Mouse (Mus musculus): ENCODE measurements around the gene Pgam1. TPM values are rescaled to one million over a fixed set of nuclear protein-coding genes. Genes with fewer than 3 reads are reported as not detected.

Gene Pgam1
- polyA plus RNA-seq, 2 experiments = 490 to 562 TPM

GRCm38 (mm10) chr19:41916853-41917252 lies 5.1 kb downstream of the Pgam1 start:
- H3K36me3 ChIP-seq (ENCODE audit: control insufficient read depth, insufficient read depth, low read length) = peaks cover 53% of the 10 kb centered on the region
- H3K27ac ChIP-seq (replicated peaks; ENCODE audit: low read depth, low read length) = no peak overlapping the region
- TF ChIP-seq POLR2A (IDR thresholded peaks at IDR 0.05; ENCODE audit: borderline replicate concordance, extremely low read depth, insufficient read depth, insufficient read length) = no peak
- no peak overlapping the region for H3K4me2 ChIP-seq (replicated peaks; ENCODE audit: low read depth, low read length, severe bottlenecking)
- no peak for DNase-seq (ENCODE audit: low spot score)
- WGBS = 91% methylated on average over 4 of the region's 4 CpGs
- peaks cover 20% of the 10 kb centered on the region for H3K4me1 ChIP-seq (ENCODE audit: control insufficient read depth, insufficient read depth, low read length)
- no peaks in the 10 kb centered on the region for H3K9me3 ChIP-seq (ENCODE audit: control insufficient read depth, low read length)
- no peak overlapping the region for H3K9ac ChIP-seq (ENCODE audit: low read depth, low read length, severe bottlenecking)
- no peak for ATAC-seq (ENCODE audit: low FRiP score, low read depth)
- H3K4me3 ChIP-seq (replicated peaks; ENCODE audit: low read length) = no peak overlapping the region
- no peaks in the 10 kb centered on the region for H3K27me3 ChIP-seq (ENCODE audit: control insufficient read depth, insufficient read depth, low read length)

- WGBS = 85% methylated on average over 4 of the region's 4 CpGs
- Histone ChIP-seq H3K27ac (replicated peaks; ENCODE audit: low read depth, low read length) (no peak overlapping the region), H3K36me3 (ENCODE audit: control insufficient read depth, insufficient read depth, low read length) (peaks cover 67% of the 10 kb centered on the region), H3K27me3 (ENCODE audit: control insufficient read depth, insufficient read depth, low read length) (no peaks in the 10 kb centered on the region), H3K4me2 (replicated peaks; ENCODE audit: low read depth, low read length, severe bottlenecking) (no peak overlapping the region), H3K4me3 (replicated peaks; ENCODE audit: low read length) (no peak overlapping the region), H3K9ac (ENCODE audit: low read depth, low read length, severe bottlenecking) (no peak overlapping the region), H3K4me1 (ENCODE audit: control insufficient read depth, insufficient read depth, low read length) (peaks cover 6% of the 10 kb centered on the region; the same call in 1 of the 2 replicates), H3K9me3 (ENCODE audit: control insufficient read depth, low read length) (no peaks in the 10 kb centered on the region)
- DNase-seq (ENCODE audit: low spot score) (no peak), ATAC-seq (ENCODE audit: low FRiP score, low read depth) (no peak)
- no peak for TF ChIP-seq POLR2A (IDR thresholded peaks at IDR 0.05; ENCODE audit: borderline replicate concordance, extremely low read depth, insufficient read depth, insufficient read length)
These were observed 7.7 kb downstream of the Pgam1 start for GRCm38 (mm10) chr19:41919471-41919870.

GRCm38 (mm10) chr19:41920412-41921067 lies 8.8 kb downstream of the Pgam1 start:
- Histone ChIP-seq H3K9ac (ENCODE audit: low read depth, low read length, severe bottlenecking) (no peak overlapping the region), H3K4me3 (replicated peaks; ENCODE audit: low read length) (no peak overlapping the region), H3K9me3 (ENCODE audit: control insufficient read depth, low read length) (no peaks in the 10 kb centered on the region), H3K4me1 (ENCODE audit: control insufficient read depth, insufficient read depth, low read length) (no peaks in the 10 kb centered on the region), H3K36me3 (ENCODE audit: control insufficient read depth, insufficient read depth, low read length) (peaks cover 62% of the 10 kb centered on the region), H3K27me3 (ENCODE audit: control insufficient read depth, insufficient read depth, low read length) (no peaks in the 10 kb centered on the region), H3K27ac (replicated peaks; ENCODE audit: low read depth, low read length) (no peak overlapping the region), H3K4me2 (replicated peaks; ENCODE audit: low read depth, low read length, severe bottlenecking) (no peak overlapping the region)
- no peak for DNase-seq (ENCODE audit: low spot score)
- no peak for ATAC-seq (ENCODE audit: low FRiP score, low read depth)
- WGBS = 74% methylated on average over 5 of the region's 5 CpGs
- TF ChIP-seq POLR2A (IDR thresholded peaks at IDR 0.05; ENCODE audit: borderline replicate concordance, extremely low read depth, insufficient read depth, insufficient read length) = no peak

GRCm38 (mm10) chr19:41932686-41933085 lies 21.0 kb downstream of the Pgam1 start:
- TF ChIP-seq POLR2A (IDR thresholded peaks at IDR 0.05; ENCODE audit: borderline replicate concordance, extremely low read depth, insufficient read depth, insufficient read length) = no peak
- Histone ChIP-seq H3K4me3 (replicated peaks; ENCODE audit: low read length) (peak overlapping the region; percentile 71), H3K9ac (ENCODE audit: low read depth, low read length, severe bottlenecking) (peak overlapping the region; percentile 68), H3K27me3 (ENCODE audit: control insufficient read depth, insufficient read depth, low read length) (no peaks in the 10 kb centered on the region), H3K36me3 (ENCODE audit: control insufficient read depth, insufficient read depth, low read length) (peaks cover 31% of the 10 kb centered on the region), H3K9me3 (ENCODE audit: control insufficient read depth, low read length) (no peaks in the 10 kb centered on the region), H3K4me2 (replicated peaks; ENCODE audit: low read depth, low read length, severe bottlenecking) (peak overlapping the region; percentile 81), H3K4me1 (ENCODE audit: control insufficient read depth, insufficient read depth, low read length) (peaks cover 11% of the 10 kb centered on the region; the same call in 1 of the 2 replicates), H3K27ac (replicated peaks; ENCODE audit: low read depth, low read length) (peak overlapping the region; percentile 20; the same call in 1 of the 2 replicates)
- DNase-seq (ENCODE audit: low spot score) = no peak
- 1% methylated on average over 28 of the region's 28 CpGs for WGBS
- ATAC-seq (ENCODE audit: low FRiP score, low read depth) = no peak

- peak within 1 kb of the TSS; percentile 71 for H3K4me3 ChIP-seq (replicated peaks; ENCODE audit: low read length)
- WGBS = under 1% methylated on average over 45 of the region's 47 CpGs
These were observed 21.7 kb downstream of the Pgam1 start, which contains the start of the genes Exosc1 and Zdhhc16 for GRCm38 (mm10) chr19:41933179-41934086. Gene Exosc1 (minus strand): TSS chr19:41933423. Gene Zdhhc16 (plus strand): TSS chr19:41933480.

More at GRCm38 (mm10) chr19:41933179-41934086, 21.7 kb downstream of the Pgam1 start, which contains the start of the genes Exosc1 and Zdhhc16:
- H3K27ac ChIP-seq (replicated peaks; ENCODE audit: low read depth, low read length) = peak within 1 kb of the TSS; percentile 20; the same call in 1 of the 2 replicates
- H3K36me3 ChIP-seq (ENCODE audit: control insufficient read depth, insufficient read depth, low read length) = peaks cover 31% of the 10 kb centered on the region
- H3K4me1 ChIP-seq (ENCODE audit: control insufficient read depth, insufficient read depth, low read length) = peaks cover 11% of the 10 kb centered on the region; the same call in 1 of the 2 replicates
- H3K4me2 ChIP-seq (replicated peaks; ENCODE audit: low read depth, low read length, severe bottlenecking) = peak within 1 kb of the TSS; percentile 81
- no peaks in the 10 kb centered on the region for H3K9me3 ChIP-seq (ENCODE audit: control insufficient read depth, low read length)
- peak; percentile 68; the same call in 1 of the 2 replicates for TF ChIP-seq POLR2A (IDR thresholded peaks at IDR 0.05; ENCODE audit: borderline replicate concordance, extremely low read depth, insufficient read depth, insufficient read length)
- peak; percentile 100 for ATAC-seq (ENCODE audit: low FRiP score, low read depth)
- DNase-seq (ENCODE audit: low spot score) = peak; percentile 97
- H3K27me3 ChIP-seq (ENCODE audit: control insufficient read depth, insufficient read depth, low read length) = no peaks in the 10 kb centered on the region
- peak within 1 kb of the TSS; percentile 83 for H3K9ac ChIP-seq (ENCODE audit: low read depth, low read length, severe bottlenecking)
